Comparison of ENCODE assay signal across 11 mouse cellular contexts in the genomic region with DNA sequence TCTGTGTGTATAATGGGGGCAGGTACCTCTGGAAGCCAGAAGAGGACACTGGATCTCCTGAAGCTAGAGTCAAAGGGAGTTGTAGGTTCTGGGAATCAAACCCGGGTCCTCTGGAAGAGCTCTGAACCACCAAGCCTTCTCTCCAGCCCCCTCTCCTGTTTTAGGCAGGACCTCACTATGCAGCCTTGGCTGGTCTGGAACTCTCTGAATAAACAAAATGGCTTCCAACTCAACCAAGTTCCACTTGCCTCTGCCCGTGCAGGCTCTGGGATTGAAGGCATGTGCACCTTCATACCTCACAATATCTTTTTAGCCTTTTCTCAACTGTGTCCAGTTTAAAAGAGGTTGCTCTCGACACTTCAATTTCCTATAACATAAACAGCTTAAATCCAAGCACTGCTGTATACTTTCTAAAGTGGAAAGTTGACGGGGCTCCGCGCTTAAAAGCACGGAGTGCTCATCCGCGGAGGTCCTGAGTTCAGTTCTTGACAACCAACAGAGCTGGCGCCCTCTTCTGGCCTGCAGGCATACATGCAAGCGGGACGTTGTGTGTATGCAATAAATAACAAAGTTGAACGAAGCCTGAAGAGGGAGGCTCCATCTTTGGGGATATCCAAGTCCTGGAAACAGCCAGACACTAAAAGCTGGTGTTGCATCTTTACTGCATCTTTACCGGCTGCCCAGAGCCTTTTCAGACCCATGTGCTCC. TPM values are rescaled to one million over a fixed set of nuclear protein-coding genes. Genes with fewer than 3 reads are reported as not detected.
A peak's percentile ranks its signal among the peaks of the same experiment; 100 is the strongest.
DNase-seq lines count a peak whose midpoint lies in the region; ATAC-seq and TF ChIP-seq lines count a peak whose summit lies in the region.
"Had no signal": no experiment of that assay in that cellular context is flagged by ENCODE, and none has a peak within 500 bp of the region (broad histone marks: within the 10 kb centered on the region; RNA-seq: fewer than 3 reads in every experiment).

No protein-coding gene starts in this region.

- H3K36me3 ChIP-seq in kidney, adult 2 months (ENCODE audit: control insufficient read depth, insufficient read depth, low read length): no peaks in the 10 kb centered on the region
- H3K36me3 ChIP-seq in kidney, embryonic 14.5 days (ENCODE audit: control insufficient read depth, insufficient read depth, low read length): no peaks in the 10 kb centered on the region
- H3K36me3 ChIP-seq in ES-Bruce4 (ENCODE audit: control insufficient read depth, insufficient read depth, low read length, poor library complexity, severe bottlenecking): no peaks in the 10 kb centered on the region
- H3K36me3 ChIP-seq: hindbrain, embryonic 13.5 days had no signal

- ATAC-seq in kidney, embryonic 14.5 days (ENCODE audit: low FRiP score, low TSS enrichment): no peak

- 63% methylated on average over 14 of the region's 14 CpGs for WGBS in kidney, adult 2 months
- 67% methylated on average over 14 of the region's 14 CpGs for WGBS in kidney, embryonic 14.5 days
- WGBS in olfactory bulb, adult 2 months: 66% methylated on average over 14 of the region's 14 CpGs

- H3K27me3 ChIP-seq in kidney, adult 2 months (replicated peaks; ENCODE audit: control insufficient read depth, insufficient read depth, low read length): no peaks in the 10 kb centered on the region
- no peaks in the 10 kb centered on the region for H3K27me3 ChIP-seq in kidney, embryonic 14.5 days (ENCODE audit: control insufficient read depth, insufficient read depth, low read length)
- no peaks in the 10 kb centered on the region for H3K27me3 ChIP-seq in ES-Bruce4 (ENCODE audit: control insufficient read depth, insufficient read depth, low read length, poor library complexity, severe bottlenecking)
- H3K27me3 ChIP-seq: hindbrain, embryonic 13.5 days had no signal

- H3K4me3 ChIP-seq in kidney, adult 2 months (ENCODE audit: insufficient read depth, low read depth, low read length): no peak overlapping the region
- H3K4me3 ChIP-seq in kidney, embryonic 14.5 days (ENCODE audit: low read length): no peak overlapping the region
- no peak overlapping the region for H3K4me3 ChIP-seq in ES-Bruce4 (ENCODE audit: low read depth, low read length)
- no peak overlapping the region for H3K4me3 ChIP-seq in olfactory bulb, adult 2 months (ENCODE audit: insufficient read depth, low read depth, low read length)
- H3K4me3 ChIP-seq: hindbrain, embryonic 13.5 days; megakaryocyte, embryonic 14.5 days had no signal

- TF ChIP-seq CTCF in kidney, adult 2 months (conservative IDR thresholded peaks at IDR 0.05; ENCODE audit: insufficient read depth, insufficient read length, low read depth, low read length): peak; percentile 54
- TF ChIP-seq CTCF in ES-Bruce4 (IDR thresholded peaks at IDR 0.05; ENCODE audit: low read depth, low read length): peak; percentile 86
- TF ChIP-seq CTCF in olfactory bulb, adult 2 months (IDR thresholded peaks at IDR 0.05; ENCODE audit: insufficient read depth, low read depth, low read length): 0 out of 2 replicates have a peak, but pooled peaks have one; percentile 17

- no peak for TF ChIP-seq POLR2A in kidney, adult 2 months (IDR thresholded peaks at IDR 0.05; ENCODE audit: low read depth, low read length)
- no peak for TF ChIP-seq POLR2A in ES-Bruce4 (IDR thresholded peaks at IDR 0.05; ENCODE audit: insufficient read depth, low read length)
- no peak for TF ChIP-seq POLR2A in olfactory bulb, adult 2 months (IDR thresholded peaks at IDR 0.05; ENCODE audit: insufficient read depth, low read depth, low read length)

- intact Hi-C loops in heart, postnatal 10 days (cut with DNase I): no loop called here

- TF ChIP-seq EP300 in ES-Bruce4 (IDR thresholded peaks at IDR 0.05; ENCODE audit: insufficient read depth, low read depth, low read length): no peak

- no peak for DNase-seq in kidney, adult 2 months
- peak; percentile 26 for DNase-seq in brain, adult 2 months (ENCODE audit: low read depth, low spot score)
- no peak for DNase-seq in heart, postnatal 10 days
- no peak for DNase-seq in kidney, adult 8-10 months
- DNase-seq in yolk sac, embryonic 10.5 days (ENCODE audit: low spot score): no peak
- DNase-seq: layer of hippocampus, postnatal 36 days had no signal

- H3K27ac ChIP-seq in kidney, adult 2 months (ENCODE audit: insufficient read depth, low read depth, low read length): no peak overlapping the region
- H3K27ac ChIP-seq in kidney, embryonic 14.5 days (ENCODE audit: low read depth, low read length): no peak overlapping the region
- no peak overlapping the region for H3K27ac ChIP-seq in ES-Bruce4 (ENCODE audit: insufficient read depth, low read length)
- H3K27ac ChIP-seq in olfactory bulb, adult 2 months (ENCODE audit: insufficient read depth, low read depth, low read length): no peak overlapping the region
- H3K27ac ChIP-seq: hindbrain, embryonic 13.5 days had no signal

- no peak overlapping the region for H3K9ac ChIP-seq in kidney, embryonic 14.5 days (ENCODE audit: low read depth, low read length)
- H3K9ac ChIP-seq in ES-Bruce4 (ENCODE audit: low read depth, poor library complexity, severe bottlenecking): no peak overlapping the region
- H3K9ac ChIP-seq: hindbrain, embryonic 13.5 days had no signal

- no peaks in the 10 kb centered on the region for H3K9me3 ChIP-seq in kidney, embryonic 14.5 days (ENCODE audit: control insufficient read depth, low read length)
- no peaks in the 10 kb centered on the region for H3K9me3 ChIP-seq in ES-Bruce4 (replicated peaks; ENCODE audit: control insufficient read depth, insufficient read depth, low read length, poor library complexity, severe bottlenecking)
- H3K9me3 ChIP-seq: hindbrain, embryonic 13.5 days; megakaryocyte, embryonic 14.5 days had no signal

- H3K4me2 ChIP-seq in kidney, embryonic 14.5 days (replicated peaks; ENCODE audit: low read depth, low read length): no peak overlapping the region
- H3K4me2 ChIP-seq: hindbrain, embryonic 13.5 days had no signal

- H3K4me1 ChIP-seq in kidney, adult 2 months (ENCODE audit: control insufficient read depth, insufficient read depth, low read length): no peaks in the 10 kb centered on the region
- H3K4me1 ChIP-seq in kidney, embryonic 14.5 days (ENCODE audit: control insufficient read depth, insufficient read depth, low read length): no peaks in the 10 kb centered on the region
- no peaks in the 10 kb centered on the region for H3K4me1 ChIP-seq in ES-Bruce4 (ENCODE audit: control insufficient read depth, insufficient read depth, low read length)
- peaks cover 7% of the 10 kb centered on the region for H3K4me1 ChIP-seq in olfactory bulb, adult 2 months (ENCODE audit: control insufficient read depth, insufficient read depth, low read length)
- H3K4me1 ChIP-seq: hindbrain, embryonic 13.5 days had no signal

RNA-seq across cellular contexts. Expression of gene Gucy2e, which starts 14.5 kb away (rescaled TPM):
- polyA plus RNA-seq in kidney, adult 2 months (2012; rRNA removed): 0.02 TPM in 1 of 2 replicates, not detected in the other
- polyA plus RNA-seq in kidney, embryonic 14.5 days (2014; fragmentation: Nextera tagmentation; extraction: Ambion mirVana): 0.07 and 0.11 TPM in 2 replicates
- polyA plus RNA-seq in ES-Bruce4 (2011; ENCODE audit: insufficient read depth, insufficient read length, low read depth, missing spikeins): 0.11 TPM in 1 of 2 replicates, not detected in the other
- polyA plus RNA-seq in olfactory bulb, adult 2 months (2012; ENCODE audit: insufficient read depth, insufficient read length, low replicate concordance, missing spikeins): not detected in 2 replicates
- total RNA-seq in heart, postnatal 10 days (2021): under 1 TPM; 0.41 to 0.60 TPM

RNA-seq across cellular contexts. Expression of gene Alox8, which starts 53.6 kb away (rescaled TPM):
- 0.05 and 0.08 TPM in 2 replicates for polyA plus RNA-seq in kidney, adult 2 months (2012; rRNA removed)
- 0.24 and 0.36 TPM in 2 replicates for polyA plus RNA-seq in kidney, embryonic 14.5 days (2014; fragmentation: Nextera tagmentation; extraction: Ambion mirVana)
- not detected in 2 replicates for polyA plus RNA-seq in ES-Bruce4 (2011; ENCODE audit: insufficient read depth, insufficient read length, low read depth, missing spikeins)
- not detected in 2 replicates for polyA plus RNA-seq in olfactory bulb, adult 2 months (2012; ENCODE audit: insufficient read depth, insufficient read length, low replicate concordance, missing spikeins)
- 1 to 10 TPM; 2.0 to 2.2 TPM for total RNA-seq in heart, postnatal 10 days (2021)

Comparison
In these comparisons a context has a peak if more than half of its experiments do, and no peak if none do; other contexts are left out.
1. CTCF ChIP-seq: peak in every context shown above with its lines; median percentile 86 in ES-Bruce4; 54 in kidney, adult 2 months; 17 in olfactory bulb, adult 2 months.